Mouse (Mus musculus): ENCODE measurements around the gene Acot10. TPM values are rescaled to one million over a fixed set of nuclear protein-coding genes. Genes with fewer than 3 reads are reported as not detected.

Acot10 gene
- total RNA-seq, 1 experiment, result 0.40 TPM

- H3K36me3 ChIP-seq (ENCODE audit: control insufficient read depth, insufficient read depth, low read length, poor library complexity, severe bottlenecking), result no peaks in the 10 kb centered on the region
- TF ChIP-seq ZNF384 (IDR thresholded peaks at IDR 0.05; ENCODE audit: low read depth, low read length) (no peak), ZC3H11A (IDR thresholded peaks at IDR 0.05; ENCODE audit: borderline replicate concordance, low read depth, low read length) (no peak), HCFC1 (IDR thresholded peaks at IDR 0.05; ENCODE audit: borderline replicate concordance, insufficient read depth, low read length) (no peak), CHD2 (IDR thresholded peaks at IDR 0.05; ENCODE audit: low read depth, low read length) (no peak), MAFK (IDR thresholded peaks at IDR 0.05; ENCODE audit: insufficient read depth, low read depth, low read length) (no peak)
- no peaks in the 10 kb centered on the region for H3K4me1 ChIP-seq (ENCODE audit: control insufficient read depth in 2 of 2, insufficient read depth in 2 of 2, low read length in 2 of 2, poor library complexity in 1 of 2)
- H3K27ac ChIP-seq (ENCODE audit: insufficient read depth, low read depth, low read length, poor library complexity, severe bottlenecking), result no peak overlapping the region
- in situ Hi-C loops (cut with MboI; ENCODE audit: low sequenced_read_pairs in 2 of 2, unreplicated experiment in 2 of 2), result no loop called here
- no peak for DNase-seq (ENCODE audit: low read depth, low spot score)
- no peak overlapping the region for H3K9ac ChIP-seq (ENCODE audit: insufficient read depth, low read depth, low read length, poor library complexity, severe bottlenecking)
- no peaks in the 10 kb centered on the region for H3K9me3 ChIP-seq (ENCODE audit: control insufficient read depth, insufficient read depth, low read depth, low read length)
- H3K4me3 ChIP-seq (ENCODE audit: insufficient read depth in 1 of 2, low read depth in 1 of 2, low read length in 2 of 2, poor library complexity in 1 of 2, severe bottlenecking in 1 of 2), result no peak overlapping the region
Observed at GRCm38 (mm10) chr15:20634593-20634992, 32.0 kb downstream of the Acot10 start.

Other genes starting within 250 kb of the Acot10 start
- gene Cdh12, start 217.5 kb downstream of the Acot10 start, total RNA-seq (2012; rRNA removed), result not detected in 2 replicates